Mouse (Mus musculus): ENCODE results near the gene Arnt.

DNA sequence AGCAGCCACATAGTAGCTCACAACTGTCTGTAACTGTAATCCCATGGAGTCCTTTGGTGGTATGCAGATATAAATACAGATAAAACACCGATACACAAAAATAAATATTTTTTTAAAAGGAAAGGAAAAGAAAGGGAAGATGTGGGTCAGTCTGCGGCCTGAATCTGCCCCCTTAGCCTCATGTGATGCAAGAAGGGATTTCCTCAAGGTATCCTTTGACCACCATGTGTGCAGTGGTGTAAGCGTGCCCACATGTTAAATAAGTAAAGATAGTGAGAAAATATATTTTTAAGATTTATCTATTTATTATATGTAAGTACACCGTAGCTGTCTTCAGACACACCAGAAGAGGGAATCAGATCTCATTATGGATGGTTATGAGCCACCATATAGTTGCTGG lies 105.6 kb downstream of the Arnt start:
- TF ChIP-seq CHD2 (IDR thresholded peaks at IDR 0.05; ENCODE audit: low read depth, low read length) (no peak), MAFK (IDR thresholded peaks at IDR 0.05; ENCODE audit: insufficient read depth, low read depth, low read length) (no peak)

Measured in ES-E14 (cell line).